Mouse (Mus musculus) kidney, adult 10 weeks (tissue): ENCODE measurements around the gene D8Ertd738e. TPM values are rescaled to one million over a fixed set of nuclear protein-coding genes. Genes with fewer than 3 reads are reported as not detected.

Experiments
- polyA plus RNA-seq: library from polyadenylated mRNA; stranded (reverse); fragments of 350-450 nt; fragmentation: Illumina TruSeq; extraction: RNeasy Lipid Tissue Mini Kit (QIAGEN cat#74804); gene quantifications from one replicate; pipeline ENCODE4 v1.2.3, GENCODE M21; 2014; ENCODE audit warnings: low read depth, low replicate concordance

D8Ertd738e gene
- polyA plus RNA-seq = 2.1 TPM

DNA sequence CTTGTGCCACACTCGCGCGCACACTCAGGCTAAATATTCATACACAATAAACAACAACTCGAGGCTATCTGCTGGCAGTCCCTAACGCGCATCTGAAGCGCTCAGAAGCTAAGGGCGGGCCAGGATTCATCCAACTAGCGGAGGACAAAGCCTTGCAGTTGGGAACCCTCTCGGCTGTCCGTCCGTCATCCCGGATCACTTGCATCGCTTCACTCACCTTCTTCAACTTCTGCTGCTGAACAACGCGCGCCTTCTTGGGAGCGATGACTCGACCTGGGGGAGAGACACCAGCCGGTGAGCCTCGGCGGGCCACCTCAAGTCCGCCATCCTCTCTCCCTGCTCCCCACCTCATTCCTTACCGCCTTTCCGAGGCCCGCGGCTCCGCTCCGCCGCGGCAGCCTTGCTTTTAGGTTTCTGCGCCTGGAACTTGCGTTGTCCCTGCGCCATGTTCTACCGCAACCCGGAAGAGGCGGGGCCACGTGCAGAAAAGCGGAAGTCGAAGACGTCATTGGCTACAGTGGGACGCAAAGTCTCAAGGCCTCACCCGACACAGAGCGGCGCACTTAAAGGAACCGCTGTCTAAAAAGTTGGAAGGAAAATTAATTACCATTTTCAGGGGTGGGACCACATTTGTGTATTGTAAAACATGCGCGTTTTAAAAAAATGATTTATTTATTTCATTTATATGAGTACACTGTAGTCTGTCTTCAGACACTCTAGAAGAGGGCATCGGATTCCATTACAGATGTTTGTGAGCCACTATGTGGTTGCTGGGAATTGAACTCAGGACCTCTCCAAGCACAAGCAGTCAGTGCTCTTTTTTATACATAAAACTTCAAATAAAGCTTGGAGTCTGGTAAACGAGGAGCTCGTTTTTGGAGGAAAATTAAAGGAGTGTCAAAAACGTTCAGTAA is at the start of gene D8Ertd738e:
TSS of gene D8Ertd738e (minus strand) at position 463 of the 914 bp plus-strand sequence.

DNA sequence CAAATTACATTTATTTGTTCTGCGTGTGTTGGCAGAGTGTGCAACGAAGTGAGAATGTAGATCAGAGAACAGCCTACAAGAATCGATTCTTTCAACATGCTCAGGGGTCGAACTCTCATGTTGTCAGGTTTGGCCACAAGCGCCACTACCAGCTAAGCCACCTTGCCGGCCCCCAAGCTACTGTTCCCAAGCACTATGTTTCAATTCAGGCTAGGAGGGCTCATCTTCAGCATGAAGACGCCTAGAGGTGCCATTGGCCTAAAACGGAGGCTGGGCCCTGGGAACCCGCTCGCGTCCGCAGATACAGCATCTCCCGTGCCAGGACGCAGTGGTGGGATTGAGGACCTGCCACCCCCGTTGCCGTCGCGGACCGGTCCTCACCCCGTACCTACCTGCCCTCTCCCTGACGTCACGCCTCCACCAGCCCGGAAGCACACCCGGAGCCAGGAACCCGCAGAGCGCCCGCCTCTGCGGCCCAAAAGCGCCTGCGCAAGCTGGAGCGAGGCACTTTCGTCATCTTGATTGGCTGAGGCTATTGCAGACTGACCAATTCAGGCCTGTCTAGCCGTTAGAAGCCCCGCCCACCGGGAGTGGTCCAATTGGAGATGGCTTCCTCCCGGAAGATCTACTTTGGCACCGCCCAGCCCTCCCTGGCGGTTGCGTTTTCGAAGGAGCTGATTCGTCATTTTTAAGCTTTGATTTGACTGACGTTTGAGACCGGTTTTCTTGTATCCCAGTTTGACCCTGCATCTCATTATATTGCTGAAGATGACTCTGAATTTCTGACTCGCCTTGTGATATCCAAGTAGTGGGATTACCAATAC is 20.6 kb upstream of the D8Ertd738e start, which contains the start of gene Ccdc130:
TSS of gene Ccdc130 (minus strand) at position 431 of the 824 bp plus-strand sequence.

DNA sequence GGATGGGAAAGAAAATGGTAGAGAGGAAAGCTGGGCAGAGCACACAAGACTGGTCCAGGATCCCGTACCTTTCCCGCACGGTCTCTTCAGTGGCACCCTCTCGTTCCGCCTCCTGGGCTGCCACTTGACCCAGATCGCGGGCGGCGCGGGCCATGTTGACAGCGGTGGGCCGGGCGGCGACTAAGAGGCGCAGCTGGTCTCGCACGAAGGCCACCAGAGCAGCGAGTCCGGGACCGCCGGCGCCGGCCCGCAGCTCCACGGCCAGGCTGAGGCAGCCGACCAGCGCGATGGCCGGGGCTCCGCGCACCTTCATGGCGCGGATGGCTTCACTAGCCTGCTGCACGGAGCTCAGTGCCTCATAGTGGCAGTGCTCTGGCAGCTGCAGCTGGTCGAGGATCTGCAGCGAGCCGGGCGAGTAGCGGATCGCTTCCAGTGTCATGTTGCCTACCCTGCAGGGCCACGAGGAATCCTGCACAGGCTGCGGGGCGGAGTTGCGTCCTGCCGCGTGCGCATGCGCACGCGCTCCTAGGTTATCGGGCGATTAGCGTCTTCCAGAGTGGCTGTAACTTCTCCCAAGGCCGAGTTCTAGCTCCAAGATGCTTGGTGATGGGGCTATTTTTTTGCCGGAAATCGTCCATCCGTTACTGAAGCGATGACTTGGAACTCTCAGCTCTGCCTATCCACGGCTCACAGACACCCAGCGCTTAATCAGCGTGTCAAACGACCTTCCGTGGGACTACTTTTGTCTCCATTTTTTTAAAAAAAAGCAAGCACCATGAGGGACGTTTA is 7.5 kb upstream of the D8Ertd738e start, which contains the start of gene Mri1:
TSS of gene Mri1 (minus strand) at position 505 of the 789 bp plus-strand sequence.

DNA sequence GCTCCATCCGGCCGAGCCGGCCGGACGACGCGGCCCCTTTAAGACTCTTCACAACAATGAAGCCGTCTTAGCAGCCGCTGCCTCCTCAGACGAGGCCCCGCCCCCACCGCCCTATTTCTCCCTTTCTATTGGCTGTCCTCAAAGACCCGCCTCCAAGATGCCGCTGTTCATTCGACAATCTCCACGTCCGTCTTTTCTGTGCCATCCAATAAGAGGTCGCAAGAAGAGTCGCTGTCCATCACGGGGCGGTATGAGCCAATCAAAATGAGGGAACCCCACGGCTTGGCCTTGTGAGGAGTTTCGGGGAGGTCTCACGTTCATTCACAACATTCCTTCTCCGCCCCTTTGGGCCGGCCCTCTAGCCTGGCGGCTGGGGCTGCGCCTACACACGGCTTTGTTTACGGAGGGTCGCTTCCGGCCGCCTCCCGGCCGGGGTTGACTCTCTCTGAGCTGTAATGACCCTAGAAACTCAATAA is 12.5 kb downstream of the D8Ertd738e start, which contains the start of gene Zswim4:
TSS of gene Zswim4 (minus strand) at position 58 of the 476 bp plus-strand sequence.

Other genes starting within 250 kb of the D8Ertd738e start
- not detected for gene 1700067K01Rik, start 248.2 kb downstream of the D8Ertd738e start, polyA plus RNA-seq
- 17.9 TPM for gene 2210011C24Rik, start 237.5 kb downstream of the D8Ertd738e start, polyA plus RNA-seq
- gene Palm3, start 228.2 kb downstream of the D8Ertd738e start, polyA plus RNA-seq = 8.4 TPM
- not detected for gene Il27ra, start 207.1 kb downstream of the D8Ertd738e start, polyA plus RNA-seq
- gene Rln3, start 204.7 kb downstream of the D8Ertd738e start, polyA plus RNA-seq = not detected
- 3.2 TPM for gene Gm10643, start 184.6 kb downstream of the D8Ertd738e start, polyA plus RNA-seq
- gene Rfx1, start 182.9 kb downstream of the D8Ertd738e start, polyA plus RNA-seq = 0.89 TPM
- gene Dcaf15, start 145.0 kb downstream of the D8Ertd738e start, polyA plus RNA-seq = 1.6 TPM
- not detected for gene Podnl1, start 123.7 kb downstream of the D8Ertd738e start, polyA plus RNA-seq
- gene Cc2d1a, start 101.8 kb downstream of the D8Ertd738e start, polyA plus RNA-seq = 0.24 TPM
- not detected for gene 4930432K21Rik, start 101.7 kb downstream of the D8Ertd738e start, polyA plus RNA-seq
- not detected for gene Nanos3, start 64.5 kb downstream of the D8Ertd738e start, polyA plus RNA-seq
- gene Zswim4, start 12.7 kb downstream of the D8Ertd738e start, polyA plus RNA-seq = not detected
- 1.8 TPM for gene Mri1, start 7.6 kb upstream of the D8Ertd738e start, polyA plus RNA-seq
- 0.32 TPM for gene Ccdc130, start 20.7 kb upstream of the D8Ertd738e start, polyA plus RNA-seq
- 0.24 TPM for gene Cacna1a, start 138.7 kb upstream of the D8Ertd738e start, polyA plus RNA-seq